Mouse (Mus musculus) heart, postnatal 0 days (tissue): ENCODE results near the gene Vamp9. TPM values are rescaled to one million over a fixed set of nuclear protein-coding genes. Genes with fewer than 3 reads are reported as not detected.

Experiments
- ATAC-seq: fragments of 200-750 bp; cut with Nextera tagmentation; 2 replicates; pipeline ENCODE4 v1.8.0; 2017; ENCODE audit warnings: low read depth, moderate number of reproducible peaks, moderate library complexity; ENCODE audit not compliant: insufficient read depth
- DNase-seq: peaks from one replicate; pipeline ENCODE4 v3.0.0-alpha.2; 2016; ENCODE audit warnings: low spot score
- H3K27ac ChIP-seq: fragments of 300-500 bp; sonication (generic); 2 replicates; pipeline ENCODE4 v1.5.1; 2014; ENCODE audit warnings: low read depth, mild to moderate bottlenecking
- H3K27me3 ChIP-seq: fragments of 300-500 bp; sonication (generic); 2 replicates; pipeline ENCODE4 v1.6.1; 2014; ENCODE audit warnings: low read length, mixed read lengths; ENCODE audit not compliant: control insufficient read depth, insufficient read depth
- H3K36me3 ChIP-seq: fragments of 300-500 bp; sonication (generic); replicated peaks from 2 replicates; pipeline ENCODE4 v1.6.1; 2014; ENCODE audit warnings: low read length, mixed read lengths; ENCODE audit not compliant: control insufficient read depth, insufficient read depth
- H3K4me1 ChIP-seq: fragments of 300-500 bp; sonication (generic); 2 replicates; pipeline ENCODE4 v1.6.1; 2014; ENCODE audit warnings: antibody characterized with exemption; ENCODE audit not compliant: control insufficient read depth, insufficient read depth
- H3K4me2 ChIP-seq: fragments of 300-500 bp; sonication (generic); 2 replicates; pipeline ENCODE4 v1.6.1; 2014; ENCODE audit warnings: low read depth, mild to moderate bottlenecking, low read length, moderate library complexity
- H3K4me3 ChIP-seq: fragments of 300-500 bp; sonication (generic); 2 replicates; pipeline ENCODE4 v1.5.1; 2014; ENCODE audit warnings: low read depth, low read length
- H3K9ac ChIP-seq: fragments of 300-500 bp; sonication (generic); replicated peaks from 2 replicates; pipeline ENCODE4 v1.6.1; 2014; ENCODE audit warnings: low read depth, low read length, mixed read lengths
- H3K9me3 ChIP-seq: fragments of 300-500 bp; sonication (generic); replicated peaks from 2 replicates; pipeline ENCODE4 v1.6.1; 2016; ENCODE audit warnings: low read length; ENCODE audit not compliant: control insufficient read depth
- CTCF ChIP-seq: IDR thresholded peaks from 2 replicates; pipeline ENCODE4 v1.5.1; 2016; ENCODE audit warnings: antibody characterized with exemption, control low read depth, low read depth
- EP300 ChIP-seq: IDR thresholded peaks from 2 replicates; pipeline ENCODE4 v1.6.1; 2016; ENCODE audit warnings: antibody characterized with exemption, low read depth
- WGBS: fragments of 180-500 bp; shearing (Covaris S2); extraction: QIAGEN DNeasy Blood & Tissue Kit; methylation state at CpG from one replicate; pipeline ENCODE4 v1.1.7; 2014; 5-methylcytosine and 5-hydroxymethylcytosine counted together
- polyA plus RNA-seq: library from polyadenylated mRNA; unstranded; fragments of >200 nt; fragmentation: Nextera tagmentation; extraction: Ambion mirVana; gene quantifications from 2 replicates; pipeline ENCODE4 v1.2.1, GENCODE M21; 2015
- total RNA-seq: library from RNA; depleted of rRNA; stranded (reverse); fragments of >200 nt; gene quantifications from 2 replicates; pipeline ENCODE4 v1.2.3, GENCODE M21; 2014; ENCODE audit warnings: low replicate concordance

Vamp9 gene
- total and polyA plus RNA-seq, 2 experiments from 2014 or later = 0.72 TPM; not detected in 1

- WGBS = 25% methylated on average over 4 of the region's 4 CpGs
- TF ChIP-seq EP300 (no peak), CTCF (no peak)
- no peak for DNase-seq
- Histone ChIP-seq H3K4me1 (peaks cover 33% of the 10 kb centered on the region), H3K27ac (peak overlapping the region; percentile 30; the same call in 1 of the 2 replicates), H3K9ac (no peak overlapping the region), H3K9me3 (no peaks in the 10 kb centered on the region), H3K27me3 (no peaks in the 10 kb centered on the region), H3K4me2 (peak overlapping the region; percentile 93), H3K36me3 (no peaks in the 10 kb centered on the region), H3K4me3 (no peak overlapping the region)
- no peak for ATAC-seq
Observed at GRCm38 (mm10) chr5:99975061-99975460, 69.0 kb downstream of the Vamp9 start.

DNA sequence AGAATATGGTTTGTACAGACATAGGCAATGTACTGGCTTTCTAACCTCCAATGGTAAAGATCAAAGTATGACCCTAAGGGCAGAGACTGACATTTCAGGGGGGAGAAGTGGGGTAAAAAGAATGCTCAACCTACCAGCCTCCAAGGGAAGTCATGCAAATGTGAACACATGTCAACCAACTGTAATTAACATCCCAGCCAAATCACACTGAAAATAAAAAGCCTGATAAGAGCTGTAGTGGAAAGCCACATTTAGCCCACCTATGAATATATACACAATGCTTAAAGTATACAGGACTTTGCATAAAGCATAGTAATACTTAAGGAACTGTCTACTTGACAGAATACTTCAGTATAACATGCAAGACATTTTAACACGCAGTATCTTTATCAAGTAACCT lies 69.7 kb downstream of the Vamp9 start:
- Histone ChIP-seq H3K4me3 (peak overlapping the region; percentile 82; the same call in 1 of the 2 replicates), H3K27ac (no peak overlapping the region), H3K4me2 (peak overlapping the region; percentile 93), H3K9me3 (no peaks in the 10 kb centered on the region), H3K4me1 (peaks cover 33% of the 10 kb centered on the region), H3K27me3 (no peaks in the 10 kb centered on the region), H3K36me3 (no peaks in the 10 kb centered on the region), H3K9ac (no peak overlapping the region)
- WGBS = 31% methylated on average over 1 of the region's 1 CpGs
- TF ChIP-seq CTCF (no peak), EP300 (no peak)
- ATAC-seq = no peak
- DNase-seq = no peak

DNA sequence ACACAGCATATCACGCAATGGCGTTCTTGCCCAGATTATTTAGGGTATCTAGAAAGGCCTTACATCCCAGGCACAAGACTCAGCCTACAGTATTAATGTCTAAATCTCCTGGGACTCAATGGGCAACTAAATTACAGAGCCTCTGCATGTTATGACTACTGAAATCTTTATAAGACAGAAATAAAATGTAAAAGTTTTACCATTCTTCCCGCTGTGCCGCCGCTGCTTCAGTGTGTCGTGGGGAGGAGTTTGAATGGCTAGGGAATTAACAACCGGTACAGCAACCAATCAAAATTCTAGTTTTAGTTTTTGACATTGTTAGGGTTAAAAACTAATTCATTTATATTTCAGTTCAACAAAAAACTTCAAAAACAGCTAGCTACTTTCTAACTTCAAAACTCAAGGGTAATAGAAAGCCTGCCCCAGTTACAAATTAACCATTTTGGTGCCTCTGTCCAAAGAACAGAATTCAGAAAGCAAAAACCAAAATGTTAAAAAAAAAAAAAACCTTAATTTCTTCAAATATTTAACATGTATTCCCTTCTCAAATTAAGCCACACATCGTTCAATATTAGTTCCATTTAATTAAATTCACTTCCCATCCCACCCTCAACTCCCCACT lies 70.4 kb downstream of the Vamp9 start:
- Histone ChIP-seq H3K4me2 (peak overlapping the region; percentile 93), H3K4me3 (peak overlapping the region; percentile 82), H3K9ac (peak overlapping the region; percentile 92), H3K4me1 (peaks cover 33% of the 10 kb centered on the region), H3K9me3 (no peaks in the 10 kb centered on the region), H3K27me3 (no peaks in the 10 kb centered on the region), H3K36me3 (no peaks in the 10 kb centered on the region), H3K27ac (no peak overlapping the region)
- WGBS = 4% methylated on average over 8 of the region's 8 CpGs
- no peak for ATAC-seq
- TF ChIP-seq CTCF = no peak
- TF ChIP-seq EP300 = no peak
- DNase-seq = peak; percentile 49

GRCm38 (mm10) chr5:99977516-99978301 lies 71.7 kb downstream of the Vamp9 start:
- DNase-seq = peak; percentile 90
- WGBS = under 1% methylated on average over 38 of the region's 50 CpGs
- H3K9ac ChIP-seq = peak overlapping the region; percentile 92
- TF ChIP-seq EP300 = no peak
- TF ChIP-seq CTCF = no peak
- H3K4me2 ChIP-seq = peak overlapping the region; percentile 93
- H3K36me3 ChIP-seq = no peaks in the 10 kb centered on the region
- peak overlapping the region; percentile 82 for H3K4me3 ChIP-seq
- peak; percentile 43 for ATAC-seq
- H3K27ac ChIP-seq = peak overlapping the region; percentile 96
- no peaks in the 10 kb centered on the region for H3K9me3 ChIP-seq
- H3K27me3 ChIP-seq = no peaks in the 10 kb centered on the region
- peaks cover 33% of the 10 kb centered on the region for H3K4me1 ChIP-seq

DNA sequence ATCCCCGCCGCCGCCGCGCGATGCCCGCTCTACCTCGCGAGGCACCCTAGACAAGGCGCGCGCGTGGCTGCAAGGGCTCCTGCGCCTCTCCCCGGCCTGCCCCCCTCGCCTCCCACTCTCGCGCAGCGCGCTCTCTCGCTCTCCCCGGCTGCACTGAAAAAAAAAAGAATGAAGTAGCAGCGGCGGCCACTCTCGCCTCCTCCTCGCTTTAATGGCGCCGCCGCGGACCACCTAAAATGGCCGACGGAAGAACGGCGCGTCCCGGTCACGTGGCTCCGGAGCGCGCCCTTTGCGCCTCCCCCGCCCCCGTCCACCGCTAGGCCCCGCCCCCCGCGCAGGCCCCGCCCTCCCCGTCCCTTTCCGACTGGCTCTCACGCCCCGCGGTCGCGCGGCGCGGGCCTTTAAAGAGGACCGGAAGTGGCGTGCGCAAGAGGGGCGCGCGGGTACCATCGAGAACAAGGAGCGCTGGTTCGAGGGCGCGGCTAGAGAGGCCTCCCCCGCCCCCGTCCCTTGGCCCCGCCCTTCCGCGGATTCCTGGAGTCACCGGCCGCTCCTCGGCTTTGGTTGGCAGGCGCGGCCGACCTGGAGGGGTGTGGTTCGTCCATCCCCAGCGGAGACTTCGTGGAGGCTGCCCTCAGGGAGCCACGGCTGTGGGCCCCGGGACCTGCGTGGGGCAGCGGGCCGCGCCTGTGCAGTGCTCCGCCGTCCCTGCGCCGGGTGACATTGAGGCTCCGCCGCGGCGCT lies 72.8 kb downstream of the Vamp9 start, which contains the start of the genes Hnrnpd and 4930524J08Rik:
Gene Hnrnpd (minus strand): TSS at position 240 of the 744 bp plus-strand sequence.
Gene 4930524J08Rik (plus strand): TSS at position 363 of the 744 bp plus-strand sequence.
- Histone ChIP-seq H3K4me1 (peaks cover 22% of the 10 kb centered on the region), H3K36me3 (no peaks in the 10 kb centered on the region), H3K27ac (peak within 1 kb of the TSS; percentile 96), H3K9me3 (no peaks in the 10 kb centered on the region), H3K4me2 (peak within 1 kb of the TSS; percentile 93), H3K27me3 (no peaks in the 10 kb centered on the region), H3K4me3 (peak within 1 kb of the TSS; percentile 82), H3K9ac (peak within 1 kb of the TSS; percentile 92)
- ATAC-seq (peak; percentile 97), DNase-seq (peak; percentile 96)
- TF ChIP-seq EP300 (peak; percentile 59; the same call in 1 of the 2 replicates), CTCF (no peak)
- WGBS = under 1% methylated on average over 80 of the region's 97 CpGs
